Mouse (Mus musculus) kidney, embryonic 16.5 days (tissue): ENCODE measurements at regions not wholly inside any gene's neighbourhood (a gene's known extent, or its start where the extent isn't known, plus 50 kb on each side); places are given as distances from the start of the nearest gene placed in this dataset.
A peak's percentile ranks its signal among the peaks of the same experiment; 100 is the strongest.

Experiments used
- ATAC-seq: fragments of 200-750 bp; cut with Nextera tagmentation; 2 replicates; pipeline ENCODE4 v1.8.0; 2017; ENCODE audit warnings: moderate TSS enrichment; ENCODE audit not compliant: low FRiP score, low TSS enrichment
- H3K27ac ChIP-seq: fragments of 300-500 bp; sonication (generic); 2 replicates; pipeline ENCODE4 v1.5.1; 2014; ENCODE audit warnings: low read length
- H3K27me3 ChIP-seq: fragments of 300-500 bp; sonication (generic); 2 replicates; pipeline ENCODE4 v1.6.1; 2014; ENCODE audit warnings: low read length, control low read depth, mixed read lengths; ENCODE audit not compliant: insufficient read depth
- H3K36me3 ChIP-seq: fragments of 300-500 bp; sonication (generic); 2 replicates; pipeline ENCODE4 v1.6.1; 2014; ENCODE audit warnings: low read length, control low read depth, mixed read lengths; ENCODE audit not compliant: insufficient read depth
- H3K4me1 ChIP-seq: fragments of 300-500 bp; sonication (generic); 2 replicates; pipeline ENCODE4 v1.6.1; 2014; ENCODE audit warnings: low read length, control low read depth, mixed read lengths; ENCODE audit not compliant: insufficient read depth
- H3K4me2 ChIP-seq: fragments of 300-500 bp; sonication (generic); replicated peaks from 2 replicates; pipeline ENCODE4 v1.6.1; 2014; ENCODE audit warnings: low read depth, low read length
- H3K4me3 ChIP-seq: fragments of 300-500 bp; sonication (generic); 2 replicates; pipeline ENCODE4 v1.5.1; 2014; ENCODE audit warnings: mild to moderate bottlenecking, low read length
- H3K9ac ChIP-seq: fragments of 300-500 bp; sonication (generic); replicated peaks from 2 replicates; pipeline ENCODE4 v1.6.1; 2014; ENCODE audit warnings: low read length
- H3K9me3 ChIP-seq: fragments of 300-500 bp; sonication (generic); 2 replicates; pipeline ENCODE4 v1.6.1; 2016; ENCODE audit warnings: low read length, control low read depth
- WGBS: fragments of 180-500 bp; shearing (Covaris S2); extraction: QIAGEN DNeasy Blood & Tissue Kit; methylation state at CpG from one replicate; pipeline ENCODE4 v1.1.7; 2014; 5-methylcytosine and 5-hydroxymethylcytosine counted together

DNA sequence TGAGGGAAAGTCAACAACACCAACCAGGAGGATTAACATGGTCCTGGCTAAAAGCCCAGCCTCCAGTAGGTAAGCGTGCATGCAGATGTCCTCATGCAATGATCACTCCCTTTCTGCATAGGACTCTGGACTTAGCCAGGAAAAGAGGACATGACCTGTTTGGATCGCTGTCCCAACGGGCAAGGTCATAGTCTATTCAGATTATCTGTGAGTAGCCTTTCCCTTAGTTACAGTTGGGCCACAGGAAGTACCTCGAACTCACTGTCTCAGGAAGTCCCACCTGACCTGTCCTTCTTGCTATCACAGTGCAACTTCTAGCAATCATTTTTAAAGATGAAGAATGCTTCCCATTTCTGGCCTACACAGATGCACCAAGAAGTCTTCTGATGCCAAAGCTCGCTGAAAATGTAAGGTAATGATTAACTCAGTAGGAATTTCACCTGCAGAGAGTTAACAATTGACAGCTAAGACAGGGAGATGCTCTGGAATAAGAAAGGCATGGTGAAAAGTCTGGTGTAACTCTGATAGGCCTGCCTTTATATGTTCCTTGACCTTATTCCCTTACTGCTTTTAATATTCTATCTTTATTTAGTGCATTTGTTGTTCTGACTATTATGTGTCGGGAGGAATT, 280.1 kb downstream of the Inhba start:
- Histone ChIP-seq H3K4me1 (no peaks in the 10 kb centered on the region), H3K4me3 (no peak overlapping the region), H3K9me3 (no peaks in the 10 kb centered on the region), H3K27me3 (no peaks in the 10 kb centered on the region), H3K27ac (no peak overlapping the region), H3K4me2 (no peak overlapping the region), H3K9ac (no peak overlapping the region), H3K36me3 (no peaks in the 10 kb centered on the region)
- 82% methylated on average over 6 of the region's 6 CpGs for WGBS
- peak; percentile 57; the same call in 1 of the 2 replicates for ATAC-seq

DNA sequence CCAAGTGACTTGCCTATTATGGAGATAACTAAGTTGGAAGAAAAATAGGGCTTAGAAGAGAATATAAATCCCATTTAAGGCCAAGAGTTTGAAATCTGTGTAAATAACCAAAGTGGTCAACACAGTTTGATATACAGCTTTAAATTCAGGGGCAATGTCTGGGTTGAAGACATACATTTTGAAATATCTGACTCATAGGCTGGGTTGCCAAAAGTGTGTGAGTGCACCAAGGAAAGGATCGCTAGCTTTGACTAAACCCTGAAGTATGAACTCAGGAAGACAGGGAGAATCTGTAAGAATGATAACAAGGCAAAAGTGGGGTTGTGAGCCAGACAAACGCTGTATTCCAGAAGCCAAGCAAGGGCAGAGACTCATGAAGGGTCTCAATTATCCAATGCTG, 288.1 kb downstream of the Inhba start:
- no peaks in the 10 kb centered on the region for H3K27me3 ChIP-seq
- H3K9me3 ChIP-seq, result no peaks in the 10 kb centered on the region
- no peaks in the 10 kb centered on the region for H3K4me1 ChIP-seq
- 72% methylated on average over 2 of the region's 2 CpGs for WGBS
- H3K27ac ChIP-seq, result no peak overlapping the region
- no peak overlapping the region for H3K4me2 ChIP-seq
- H3K9ac ChIP-seq, result no peak overlapping the region
- H3K4me3 ChIP-seq, result no peak overlapping the region
- ATAC-seq, result no peak
- H3K36me3 ChIP-seq, result no peaks in the 10 kb centered on the region

DNA sequence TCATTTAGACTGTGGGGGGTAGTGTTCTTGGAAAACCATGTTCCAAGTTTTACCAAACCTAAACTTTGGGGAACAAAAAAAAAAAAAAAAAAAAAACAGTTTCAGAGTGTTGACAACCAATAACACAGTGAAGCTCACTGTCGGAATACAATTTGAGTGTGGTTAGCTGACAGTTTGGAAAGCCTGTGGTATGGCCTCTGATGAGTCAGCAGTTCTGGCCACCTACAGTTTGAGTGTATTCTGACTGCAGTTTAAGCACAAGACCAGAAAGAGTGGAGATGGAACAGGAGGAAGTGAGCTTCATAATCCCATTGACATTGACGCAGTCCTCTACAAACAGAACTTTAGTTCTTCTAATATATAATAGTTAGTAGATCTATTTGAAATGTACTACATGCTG, 303.0 kb downstream of the Inhba start:
- H3K27ac ChIP-seq, result no peak overlapping the region
- H3K4me2 ChIP-seq, result no peak overlapping the region
- H3K36me3 ChIP-seq, result no peaks in the 10 kb centered on the region
- H3K9ac ChIP-seq, result no peak overlapping the region
- H3K27me3 ChIP-seq, result no peaks in the 10 kb centered on the region
- no peak overlapping the region for H3K4me3 ChIP-seq
- ATAC-seq, result no peak
- no peaks in the 10 kb centered on the region for H3K9me3 ChIP-seq
- H3K4me1 ChIP-seq, result no peaks in the 10 kb centered on the region
- WGBS, result 95% methylated on average over 2 of the region's 2 CpGs

DNA sequence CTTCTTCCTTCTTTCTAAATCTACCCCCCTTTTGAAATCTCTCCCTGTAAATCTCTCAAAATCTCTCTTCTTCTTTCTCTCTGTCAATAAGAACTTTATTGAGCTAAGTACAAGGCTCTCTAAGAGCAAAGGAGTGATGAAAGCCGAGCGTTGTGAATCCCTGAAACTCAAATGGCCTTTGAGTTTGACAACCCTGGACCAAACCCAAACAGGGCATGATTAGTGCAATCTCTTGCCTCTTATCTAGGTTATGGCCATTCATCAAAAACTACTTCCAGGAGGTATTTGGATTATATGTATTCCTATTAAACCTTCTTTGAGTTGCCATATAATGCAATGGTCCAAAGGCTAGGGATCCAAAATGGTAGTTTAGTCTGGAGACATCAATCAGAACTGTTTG, 304.0 kb downstream of the Inhba start:
- Histone ChIP-seq H3K9ac (no peak overlapping the region), H3K36me3 (no peaks in the 10 kb centered on the region), H3K27me3 (no peaks in the 10 kb centered on the region), H3K4me3 (no peak overlapping the region), H3K27ac (no peak overlapping the region), H3K9me3 (no peaks in the 10 kb centered on the region), H3K4me1 (no peaks in the 10 kb centered on the region), H3K4me2 (no peak overlapping the region)
- no peak for ATAC-seq
- WGBS, result 84% methylated on average over 2 of the region's 2 CpGs

DNA sequence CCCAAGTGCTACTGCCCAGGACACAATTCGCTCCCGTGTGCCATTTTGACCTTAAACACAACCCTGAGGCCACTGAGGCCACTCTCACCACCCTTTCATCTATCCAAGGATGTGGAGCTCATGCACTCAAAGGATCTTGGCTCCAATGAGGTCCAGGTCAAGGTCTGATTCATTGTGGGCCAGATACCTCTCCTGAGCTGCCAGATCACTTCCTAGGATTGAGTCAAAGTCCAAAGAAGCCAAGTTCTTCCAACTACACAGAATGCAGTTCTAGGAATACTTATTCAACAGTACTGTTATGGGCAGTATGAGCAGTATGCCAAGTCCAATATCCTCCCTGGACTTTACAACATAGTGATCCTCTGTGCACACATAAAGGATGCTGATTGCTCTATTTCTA, 304.9 kb downstream of the Inhba start:
- H3K36me3 ChIP-seq, result no peaks in the 10 kb centered on the region
- no peaks in the 10 kb centered on the region for H3K27me3 ChIP-seq
- no peak overlapping the region for H3K27ac ChIP-seq
- no peak overlapping the region for H3K4me3 ChIP-seq
- no peak overlapping the region for H3K9ac ChIP-seq
- ATAC-seq, result no peak
- 80% methylated on average over 2 of the region's 2 CpGs for WGBS
- H3K4me2 ChIP-seq, result no peak overlapping the region
- no peaks in the 10 kb centered on the region for H3K4me1 ChIP-seq
- H3K9me3 ChIP-seq, result no peaks in the 10 kb centered on the region

DNA sequence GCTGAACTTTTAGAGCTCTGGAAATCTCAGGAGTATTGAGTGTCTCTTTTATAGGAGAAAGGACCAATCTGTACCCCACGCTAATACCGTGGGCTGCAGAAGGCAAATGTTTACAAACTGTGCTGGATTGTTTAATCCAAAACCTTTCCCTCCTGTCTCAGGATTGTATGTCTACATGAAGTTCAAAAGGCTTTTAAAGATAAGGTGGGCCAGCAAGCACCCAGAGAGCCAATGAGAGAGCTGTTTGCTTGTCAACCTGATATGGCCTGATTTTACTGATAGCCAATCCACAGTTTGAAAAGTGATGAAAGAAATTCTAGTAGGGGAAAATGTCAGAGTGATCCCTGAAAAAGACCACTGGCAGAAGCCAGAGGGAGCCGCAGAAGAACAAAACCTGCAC, 305.8 kb downstream of the Inhba start:
- Histone ChIP-seq H3K4me2 (no peak overlapping the region), H3K9ac (no peak overlapping the region), H3K27me3 (no peaks in the 10 kb centered on the region), H3K4me3 (no peak overlapping the region), H3K36me3 (no peaks in the 10 kb centered on the region), H3K4me1 (no peaks in the 10 kb centered on the region), H3K27ac (no peak overlapping the region), H3K9me3 (no peaks in the 10 kb centered on the region)
- 45% methylated on average over 3 of the region's 3 CpGs for WGBS
- no peak for ATAC-seq

DNA sequence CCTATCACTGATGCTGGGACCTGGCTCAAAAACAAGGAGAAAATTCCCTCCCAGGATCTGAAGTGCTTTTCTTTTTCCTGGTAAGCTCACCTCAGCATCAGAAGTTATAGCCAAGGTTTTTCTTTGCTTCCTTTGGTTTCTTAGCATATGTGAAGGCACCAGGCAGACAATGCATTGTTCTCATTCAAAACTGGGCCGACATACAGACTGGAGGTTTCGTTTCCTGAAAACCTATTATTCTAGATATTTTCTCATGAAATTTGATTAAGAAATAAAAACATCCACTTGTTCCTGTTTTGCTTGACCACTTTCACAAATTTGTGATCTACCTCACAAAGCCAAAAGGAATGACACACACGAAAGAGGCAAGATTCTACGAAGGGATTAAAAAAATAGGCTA, 308.7 kb downstream of the Inhba start:
- Histone ChIP-seq H3K27me3 (no peaks in the 10 kb centered on the region), H3K27ac (no peak overlapping the region), H3K4me2 (no peak overlapping the region), H3K4me1 (no peaks in the 10 kb centered on the region), H3K9ac (no peak overlapping the region), H3K36me3 (no peaks in the 10 kb centered on the region), H3K9me3 (no peaks in the 10 kb centered on the region), H3K4me3 (no peak overlapping the region)
- WGBS, result 94% methylated on average over 4 of the region's 4 CpGs
- ATAC-seq, result no peak

DNA sequence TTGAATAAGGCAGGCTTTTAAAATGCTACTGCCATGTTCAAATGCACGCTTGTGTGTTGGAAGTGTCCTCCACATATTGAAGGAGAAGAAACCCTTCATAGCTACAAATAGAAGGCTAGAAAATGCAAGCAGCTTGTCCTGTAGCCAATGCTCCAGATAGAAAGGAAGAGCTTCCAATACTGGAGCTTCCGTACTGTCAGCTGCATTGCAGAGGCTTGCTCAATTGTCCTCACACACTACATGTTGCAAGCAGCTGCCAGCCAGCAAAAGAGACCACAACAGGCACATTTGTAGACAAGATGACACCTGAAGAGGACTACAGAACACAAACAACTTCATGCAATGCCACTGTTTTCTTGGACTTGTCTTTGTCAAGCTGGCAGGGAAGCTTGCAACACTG, 314.0 kb downstream of the Inhba start:
- Histone ChIP-seq H3K4me2 (no peak overlapping the region), H3K36me3 (no peaks in the 10 kb centered on the region), H3K9me3 (no peaks in the 10 kb centered on the region), H3K4me1 (no peaks in the 10 kb centered on the region), H3K4me3 (no peak overlapping the region), H3K27ac (no peak overlapping the region), H3K9ac (no peak overlapping the region), H3K27me3 (no peaks in the 10 kb centered on the region)
- ATAC-seq, result no peak
- 90% methylated on average over 2 of the region's 2 CpGs for WGBS

DNA sequence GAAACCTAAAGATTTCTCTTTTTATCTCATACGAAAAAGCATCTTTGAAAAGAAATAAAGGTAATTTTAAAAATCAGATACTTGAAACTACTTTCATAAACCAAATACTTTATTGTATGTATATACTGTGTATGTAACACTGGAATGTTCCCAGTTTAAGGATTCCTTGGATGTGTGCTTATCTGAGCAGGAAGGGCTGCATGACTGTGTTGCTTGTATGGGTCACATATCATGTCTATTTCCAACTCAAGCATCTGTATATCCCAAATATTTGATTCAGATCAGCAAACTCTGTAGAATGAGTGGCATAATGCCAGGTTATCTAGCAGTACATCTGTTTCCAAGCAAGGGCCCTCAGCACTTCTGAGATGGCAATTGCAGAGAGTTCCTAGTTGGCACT, 330.1 kb downstream of the Inhba start:
- H3K36me3 ChIP-seq, result no peaks in the 10 kb centered on the region
- H3K27ac ChIP-seq, result no peak overlapping the region
- no peaks in the 10 kb centered on the region for H3K9me3 ChIP-seq
- 96% methylated on average over 1 of the region's 1 CpGs for WGBS
- no peak overlapping the region for H3K4me3 ChIP-seq
- ATAC-seq, result no peak
- H3K27me3 ChIP-seq, result no peaks in the 10 kb centered on the region
- H3K4me1 ChIP-seq, result no peaks in the 10 kb centered on the region
- H3K9ac ChIP-seq, result no peak overlapping the region
- no peak overlapping the region for H3K4me2 ChIP-seq

DNA sequence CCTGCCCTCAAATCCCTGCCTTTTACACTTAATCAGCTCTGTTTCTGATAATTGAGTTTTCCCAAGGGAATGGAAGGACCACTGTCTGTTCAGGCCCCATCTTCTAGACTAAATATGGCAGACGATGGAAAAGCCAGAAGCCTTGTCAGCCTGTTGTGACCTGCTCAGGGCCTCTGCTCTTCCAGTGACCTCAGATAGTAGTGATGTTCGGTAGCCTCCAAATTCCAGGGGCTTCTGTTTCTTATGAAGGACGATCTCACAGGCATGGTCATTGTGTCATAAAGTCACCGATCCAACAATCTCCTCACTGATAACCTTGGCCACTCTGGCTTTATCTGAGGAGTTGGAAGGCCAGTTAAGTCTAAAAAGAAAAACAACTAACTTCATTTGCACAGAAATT, 330.5 kb downstream of the Inhba start:
- H3K9me3 ChIP-seq, result no peaks in the 10 kb centered on the region
- no peak overlapping the region for H3K4me2 ChIP-seq
- no peaks in the 10 kb centered on the region for H3K27me3 ChIP-seq
- no peaks in the 10 kb centered on the region for H3K4me1 ChIP-seq
- no peak overlapping the region for H3K27ac ChIP-seq
- no peak for ATAC-seq
- no peak overlapping the region for H3K4me3 ChIP-seq
- no peak overlapping the region for H3K9ac ChIP-seq
- H3K36me3 ChIP-seq, result no peaks in the 10 kb centered on the region
- 66% methylated on average over 4 of the region's 4 CpGs for WGBS
